Mouse (Mus musculus) layer of hippocampus, adult 9-11 months (tissue): ENCODE data around the gene E2f2.

Experiments used
- DNase-seq: peaks from one replicate; pipeline ENCODE4 v3.0.0; 2022

Gene E2f2

DNA sequence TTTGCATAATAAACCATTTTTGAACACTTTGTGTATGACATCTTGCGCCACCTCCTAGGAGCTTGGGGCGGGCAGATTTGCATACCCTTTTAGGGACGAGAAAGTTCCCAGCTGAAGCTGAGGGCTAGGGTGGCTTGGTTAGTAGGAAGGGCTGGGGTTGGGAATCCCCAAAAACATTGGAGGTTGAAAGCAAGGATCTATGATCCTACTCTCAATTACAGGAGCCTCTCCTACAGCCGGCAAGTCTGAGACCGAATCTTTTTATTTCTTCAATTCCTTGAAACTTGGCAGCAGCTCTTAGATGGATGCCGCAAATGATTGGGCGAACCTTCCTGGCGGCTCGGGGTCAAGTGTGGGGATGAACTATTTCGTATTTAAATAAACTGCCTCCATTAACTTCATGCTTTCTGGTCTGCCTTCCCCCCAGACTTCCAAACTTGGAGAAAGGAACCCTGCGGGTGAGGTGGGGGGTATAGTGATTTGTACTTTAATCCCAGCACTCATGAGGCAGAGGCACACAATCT lies 26.8 kb upstream of the E2f2 start:
- no peak for DNase-seq

DNA sequence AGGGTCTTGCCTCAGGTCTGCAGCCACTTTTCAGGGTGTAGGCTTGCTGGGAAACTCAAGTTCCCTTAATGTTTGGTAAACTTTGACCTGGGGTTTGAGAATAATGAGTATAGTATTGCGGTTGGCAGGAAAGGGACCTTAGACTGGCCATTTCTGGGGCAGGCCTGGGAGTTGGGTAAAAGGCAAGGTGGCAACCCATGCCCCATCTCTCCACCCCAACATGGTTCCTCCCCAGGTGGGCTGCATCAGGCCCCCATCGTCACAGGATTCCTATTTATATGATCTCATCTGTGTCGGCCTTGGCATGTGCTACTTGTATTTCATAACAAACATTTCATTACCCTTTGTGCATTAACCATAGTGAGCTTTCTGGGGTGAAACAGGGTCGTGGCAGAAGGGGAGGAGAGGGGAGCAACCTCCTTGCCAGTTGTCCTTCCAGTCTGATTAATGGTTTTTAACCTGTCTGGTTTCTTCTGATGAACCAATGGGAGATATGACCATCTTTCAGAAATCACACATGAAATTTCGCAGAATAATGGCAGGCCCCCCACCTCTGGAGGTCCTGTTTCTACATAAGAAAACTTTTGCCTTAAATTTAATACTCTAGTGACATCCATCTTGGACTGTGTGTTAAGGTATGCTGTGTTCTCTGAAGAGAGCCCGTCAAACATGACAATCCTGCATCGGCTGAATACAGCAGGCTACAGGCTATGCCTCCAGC lies 26.0 kb upstream of the E2f2 start:
- DNase-seq = no peak

DNA sequence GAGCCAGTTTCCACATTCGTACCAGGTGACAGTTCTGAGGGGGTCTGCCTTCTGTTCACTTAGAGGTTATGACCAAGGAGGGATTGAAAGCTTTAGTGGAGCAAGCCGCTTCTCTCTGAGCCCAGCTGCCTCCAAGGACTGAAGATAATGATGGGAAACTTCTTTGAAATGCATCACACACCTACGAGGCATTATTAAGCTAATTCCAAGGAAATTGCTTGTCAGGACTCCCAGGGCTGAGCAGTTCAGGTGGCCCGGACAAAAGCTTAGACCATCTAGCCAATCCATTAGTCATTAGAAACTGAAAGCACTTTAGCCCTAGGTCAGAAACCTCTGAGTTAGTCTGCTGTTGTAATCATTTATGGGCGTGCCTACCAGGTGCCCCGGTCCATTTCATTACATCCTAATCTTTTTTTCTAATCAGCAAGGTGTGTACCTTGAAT lies 25.5 kb upstream of the E2f2 start:
- DNase-seq = no peak

DNA sequence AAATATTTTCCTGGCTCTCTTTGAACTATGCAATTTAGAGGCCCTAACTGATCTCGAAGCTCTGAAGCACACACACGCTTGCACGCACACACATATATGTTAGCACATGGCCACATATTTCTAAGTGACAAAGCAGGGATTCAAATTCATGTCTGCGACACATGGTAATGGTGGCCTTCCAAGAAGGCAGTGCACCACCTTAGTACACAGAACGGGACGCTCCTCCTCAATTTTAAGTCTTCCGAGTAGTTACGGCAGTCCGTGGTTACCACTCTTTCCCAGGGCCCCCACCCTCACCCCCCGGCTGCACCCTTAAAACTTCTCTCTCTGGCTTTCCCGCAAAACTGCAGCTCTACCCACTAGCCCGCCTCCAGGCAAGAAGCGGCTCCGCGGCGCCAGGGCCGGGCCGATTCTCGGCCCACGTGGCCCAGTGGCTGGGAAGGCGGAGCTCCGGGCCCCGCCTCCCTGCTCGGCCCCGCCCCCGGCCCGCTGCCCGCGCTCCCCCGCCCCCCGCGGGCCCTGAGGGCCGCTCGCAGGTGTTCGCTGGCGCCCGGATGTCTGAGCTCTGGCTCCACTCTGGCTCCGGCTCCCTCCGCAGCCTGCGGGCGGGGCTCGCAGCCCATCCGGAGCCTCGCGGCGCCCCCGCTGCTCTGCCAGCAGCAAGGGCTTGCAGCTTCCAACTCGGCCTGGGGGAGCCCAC lies 24.6 kb upstream of the E2f2 start:
- peak; percentile 67 for DNase-seq

DNA sequence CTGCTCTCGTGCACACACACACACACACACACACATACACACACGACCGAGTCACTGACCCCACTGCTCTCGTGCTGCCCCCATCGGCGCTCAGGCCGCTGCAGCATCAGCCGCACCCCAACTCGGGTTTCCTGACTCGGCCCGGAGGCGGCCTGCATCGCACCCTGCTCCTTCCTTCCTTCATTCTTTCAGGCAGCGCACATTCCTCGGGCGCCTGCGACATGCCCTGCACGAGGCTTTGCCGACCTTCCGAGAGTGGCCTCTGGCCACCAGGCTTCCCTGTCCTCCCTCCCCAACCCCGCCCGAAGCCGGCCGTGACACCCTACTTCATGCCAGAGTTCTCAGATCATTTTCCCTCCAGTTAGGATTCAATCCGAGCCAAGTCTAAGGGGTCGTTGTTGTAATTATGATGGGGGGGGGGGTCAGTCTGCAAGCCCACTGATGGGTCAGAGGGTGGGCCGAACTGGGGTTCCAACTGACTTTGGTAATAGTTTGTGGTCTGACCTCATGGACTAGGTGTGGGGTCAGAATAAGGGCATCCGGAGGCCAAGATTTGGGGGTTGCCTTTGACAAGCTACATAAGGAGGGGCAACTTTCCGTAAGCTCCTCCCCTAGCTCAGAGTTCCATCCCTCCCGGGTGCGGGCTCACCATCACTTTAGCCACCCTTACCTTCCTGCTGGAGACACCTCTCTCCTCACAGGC lies 23.7 kb upstream of the E2f2 start:
- no peak for DNase-seq

DNA sequence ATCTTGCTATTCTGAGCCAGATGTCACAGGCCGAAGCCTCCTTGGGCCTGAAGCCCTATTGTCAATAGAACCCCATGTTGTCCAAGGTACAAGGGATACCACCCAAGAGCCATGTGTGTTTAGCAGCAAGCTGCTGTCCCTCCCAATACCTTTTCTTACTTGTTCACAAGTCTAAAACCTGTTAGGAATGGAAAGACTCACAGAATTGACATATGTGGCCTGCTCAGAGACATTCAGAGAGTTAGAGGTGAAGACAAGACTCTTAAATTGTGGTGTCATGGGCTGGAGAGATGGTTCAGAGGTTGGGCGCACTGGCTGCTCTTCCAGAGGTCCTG lies 23.2 kb upstream of the E2f2 start:
- DNase-seq = no peak

DNA sequence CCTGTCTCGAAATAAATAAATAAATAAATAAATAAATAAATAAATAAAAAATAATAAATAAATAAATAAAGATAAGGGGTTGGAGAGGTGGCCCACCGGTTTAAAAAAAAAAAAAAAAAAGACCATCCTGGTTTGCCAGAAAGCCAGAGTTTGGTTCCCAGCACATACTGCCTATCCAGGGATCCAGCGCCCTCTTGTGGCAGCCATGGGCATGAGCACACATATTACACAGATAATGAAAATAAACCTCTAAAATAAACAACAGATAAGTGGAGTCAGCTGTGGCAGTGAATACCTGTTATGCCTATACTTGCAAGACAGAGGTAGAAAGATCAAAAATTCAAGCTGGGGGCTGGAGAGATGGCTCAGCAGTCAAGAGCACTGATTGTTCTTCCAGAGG lies 22.5 kb upstream of the E2f2 start:
- no peak for DNase-seq

DNA sequence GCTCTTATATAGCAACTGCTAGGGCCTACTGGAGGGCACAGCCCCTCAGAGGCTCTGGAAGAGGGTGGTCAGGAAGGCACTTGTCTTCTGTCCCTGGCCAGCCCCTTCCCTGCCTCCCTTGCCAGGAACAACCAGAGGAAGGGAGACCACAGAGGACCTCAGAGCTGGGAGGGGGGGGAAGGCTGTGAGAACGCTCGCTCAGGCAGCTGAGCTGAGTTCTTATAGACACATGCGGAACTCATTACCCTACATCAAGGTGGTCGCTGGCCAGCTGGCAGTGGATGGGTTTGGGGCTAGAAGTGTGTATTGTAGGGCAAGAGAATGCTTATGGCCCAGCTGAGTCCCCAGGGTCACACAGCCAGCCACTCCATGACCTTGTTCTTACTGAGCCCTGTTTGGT lies 21.6 kb upstream of the E2f2 start:
- no peak for DNase-seq

DNA sequence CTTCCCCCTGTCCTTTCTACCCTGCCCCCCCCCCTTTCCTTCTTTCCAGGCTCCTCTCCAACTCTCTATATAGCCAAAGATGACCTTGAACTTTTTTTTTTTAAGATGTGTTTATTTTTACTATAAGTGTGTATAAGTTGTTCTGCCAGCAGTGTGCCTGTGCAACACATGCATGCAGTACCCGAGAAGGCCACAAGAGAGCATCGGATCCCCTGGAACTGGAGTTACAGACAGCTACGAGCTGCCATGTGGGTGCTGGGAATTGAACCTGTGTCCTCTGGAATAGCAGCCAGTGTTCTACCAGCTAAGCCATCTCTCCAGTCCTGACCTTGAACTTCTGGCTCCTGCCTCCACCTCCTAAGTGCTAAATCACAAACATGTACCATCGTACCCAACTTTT lies 19.4 kb upstream of the E2f2 start:
- no peak for DNase-seq

DNA sequence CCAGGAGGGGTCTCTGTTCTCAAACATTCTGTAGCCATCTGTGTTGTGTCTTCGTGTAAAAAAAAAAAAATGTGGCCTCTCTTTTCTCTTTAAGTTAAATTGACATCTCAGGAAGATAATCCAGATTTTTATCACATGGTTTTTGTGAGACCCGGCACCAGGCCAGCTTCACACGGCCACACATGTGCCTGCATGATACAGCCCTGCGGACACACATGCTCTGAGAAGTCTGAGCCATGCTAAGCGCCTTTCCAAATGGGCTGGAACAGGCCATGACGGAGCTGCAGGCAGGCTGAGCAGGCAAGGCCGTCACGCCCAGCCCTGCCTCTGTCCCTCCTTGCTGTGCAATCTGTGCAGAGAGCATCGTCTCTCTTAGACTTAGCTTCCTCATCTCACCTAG lies 17.7 kb upstream of the E2f2 start:
- DNase-seq = no peak

DNA sequence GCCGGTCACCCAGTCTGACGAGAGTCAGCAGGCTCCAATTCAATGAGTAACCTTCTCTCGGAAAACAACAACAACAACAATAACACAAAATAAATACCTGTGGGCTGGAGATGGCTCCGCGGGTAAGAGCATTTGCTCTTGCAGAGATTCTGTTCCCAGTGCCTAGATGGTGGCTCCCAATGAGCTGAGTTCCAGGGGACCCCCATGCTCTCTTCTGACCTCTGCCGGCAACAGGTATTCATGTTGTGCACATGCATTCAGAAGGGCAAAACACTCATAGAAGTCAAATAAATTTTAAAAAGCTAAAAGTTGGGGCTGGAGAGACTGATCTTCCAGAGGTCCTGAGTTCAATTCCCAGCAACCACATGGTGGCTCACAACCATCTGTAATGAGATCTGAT lies 13.7 kb upstream of the E2f2 start:
- DNase-seq = no peak

DNA sequence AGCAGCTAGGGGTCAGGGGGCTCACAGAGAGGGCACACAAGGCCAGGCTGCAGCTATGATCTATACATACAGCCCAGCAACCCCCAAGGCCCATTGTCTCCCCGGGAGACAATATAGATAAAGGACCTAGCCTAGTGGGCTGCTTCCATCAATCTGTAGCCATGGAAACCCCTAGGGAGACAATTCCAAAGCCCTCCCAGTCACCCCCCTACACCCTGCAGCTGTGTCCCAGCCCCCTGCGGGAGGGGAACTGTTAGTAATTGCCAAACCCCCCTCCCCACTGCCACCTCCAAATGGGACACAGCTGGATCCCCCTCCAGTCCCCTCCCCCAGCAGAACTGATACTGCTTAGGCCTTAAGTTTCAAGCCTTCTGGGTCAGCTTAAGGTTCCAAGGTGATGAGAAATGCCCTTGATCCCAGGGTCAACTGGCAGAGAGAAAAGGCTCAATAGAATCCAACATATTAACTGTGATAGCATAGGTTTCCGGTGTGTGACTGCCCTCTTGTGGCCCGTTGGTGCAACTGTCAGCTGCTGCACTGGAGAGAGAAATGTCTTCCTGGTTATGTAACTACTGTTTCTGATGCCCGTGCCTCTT lies 12.3 kb upstream of the E2f2 start:
- DNase-seq = peak; percentile 66

DNA sequence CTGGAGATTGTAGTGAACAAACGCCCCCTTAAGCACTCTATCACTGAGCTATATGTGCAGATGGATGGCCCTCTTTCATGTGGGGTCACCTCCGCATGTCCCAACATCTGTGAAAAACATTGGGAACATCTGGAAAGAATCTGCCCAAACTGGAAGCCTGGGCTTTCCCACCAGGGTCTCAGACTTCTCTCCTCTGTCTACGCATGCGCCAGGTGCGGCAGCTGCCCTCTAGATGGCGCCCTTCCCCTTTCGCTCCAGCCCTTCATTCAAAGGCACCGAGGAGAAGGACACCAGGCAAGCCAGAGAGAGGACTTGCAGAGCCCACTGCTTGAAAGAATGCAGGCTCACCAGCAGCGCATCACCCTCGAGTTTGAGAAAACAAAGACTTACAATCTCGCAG lies 8.7 kb upstream of the E2f2 start:
- peak; percentile 67 for DNase-seq

DNA sequence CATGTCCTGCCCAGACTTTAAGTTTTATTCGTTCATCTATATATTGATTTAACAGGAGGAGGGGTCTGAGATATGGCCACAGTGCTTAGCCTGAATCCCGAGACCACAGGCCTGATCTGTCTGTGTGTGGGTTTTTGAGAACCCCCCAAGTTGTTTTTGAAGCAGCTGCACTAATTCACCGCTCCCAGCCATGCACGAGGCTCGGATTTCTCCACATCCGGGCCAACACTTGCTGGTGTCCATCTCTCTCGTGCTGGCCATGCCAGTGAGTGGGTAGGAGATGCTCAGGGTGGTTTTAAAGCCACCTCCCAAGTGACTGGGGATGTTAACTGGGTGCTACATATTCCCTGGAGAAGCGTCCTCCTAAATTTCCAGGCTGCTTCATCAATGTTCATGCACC lies 7.2 kb upstream of the E2f2 start:
- DNase-seq = no peak

DNA sequence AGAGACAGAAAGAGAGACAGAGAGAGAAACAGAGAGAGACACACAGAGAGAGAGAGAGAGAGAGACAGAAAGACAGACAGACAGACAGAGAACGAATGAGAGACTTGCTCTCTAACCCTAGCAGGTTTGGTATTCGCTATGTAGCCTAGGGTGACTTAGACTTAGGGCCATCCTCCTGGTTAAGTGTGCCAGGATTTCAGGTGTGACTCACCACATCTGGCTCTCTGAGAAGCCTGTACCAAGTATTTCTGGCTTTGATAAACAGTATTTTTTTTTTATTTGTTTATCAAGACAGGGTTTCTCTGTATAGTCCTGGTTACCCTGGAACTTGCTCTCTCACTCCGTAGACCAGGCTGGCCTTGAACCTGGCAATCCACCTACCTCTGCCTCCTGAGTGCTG lies 4.5 kb upstream of the E2f2 start:
- no peak for DNase-seq

DNA sequence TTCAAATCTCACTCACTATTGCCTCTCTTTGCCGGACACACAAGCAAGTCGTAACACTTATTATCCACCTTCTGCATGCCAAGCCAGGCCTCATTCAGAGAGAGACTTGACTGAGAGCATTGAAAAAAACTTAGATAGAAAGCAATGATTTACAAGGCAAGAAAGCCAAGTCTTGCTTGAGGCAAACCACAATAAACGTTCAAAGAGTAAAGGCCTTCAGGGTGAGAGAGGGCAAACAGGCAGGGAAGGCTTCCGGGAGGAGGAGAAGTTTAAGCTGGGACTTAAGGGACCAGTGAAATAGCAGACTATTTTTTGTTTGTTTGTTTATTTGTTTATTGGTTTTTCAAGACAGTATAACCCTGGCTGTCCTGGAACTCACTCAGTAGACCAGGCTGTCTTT lies 1.8 kb upstream of the E2f2 start:
- no peak for DNase-seq

DNA sequence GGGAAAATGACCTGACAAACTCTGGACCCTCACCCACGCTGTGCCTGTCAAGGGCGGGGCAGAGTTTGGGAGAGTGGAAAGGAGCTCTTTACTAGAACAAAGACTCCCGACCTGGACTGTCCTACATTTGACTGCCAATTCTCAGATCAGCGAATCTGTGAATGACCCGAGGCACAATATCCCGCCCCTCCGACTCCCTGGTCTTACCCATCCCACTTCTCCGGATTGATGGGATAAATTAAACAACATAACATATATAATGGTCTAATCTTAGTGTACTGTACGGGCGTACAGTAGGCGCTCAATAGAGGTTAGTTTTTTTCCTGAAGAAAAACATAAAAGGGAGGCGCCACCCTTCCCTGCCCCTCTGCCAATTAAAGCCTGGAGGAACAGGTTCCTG lies 739 bp upstream of the E2f2 start:
- no peak for DNase-seq

DNA sequence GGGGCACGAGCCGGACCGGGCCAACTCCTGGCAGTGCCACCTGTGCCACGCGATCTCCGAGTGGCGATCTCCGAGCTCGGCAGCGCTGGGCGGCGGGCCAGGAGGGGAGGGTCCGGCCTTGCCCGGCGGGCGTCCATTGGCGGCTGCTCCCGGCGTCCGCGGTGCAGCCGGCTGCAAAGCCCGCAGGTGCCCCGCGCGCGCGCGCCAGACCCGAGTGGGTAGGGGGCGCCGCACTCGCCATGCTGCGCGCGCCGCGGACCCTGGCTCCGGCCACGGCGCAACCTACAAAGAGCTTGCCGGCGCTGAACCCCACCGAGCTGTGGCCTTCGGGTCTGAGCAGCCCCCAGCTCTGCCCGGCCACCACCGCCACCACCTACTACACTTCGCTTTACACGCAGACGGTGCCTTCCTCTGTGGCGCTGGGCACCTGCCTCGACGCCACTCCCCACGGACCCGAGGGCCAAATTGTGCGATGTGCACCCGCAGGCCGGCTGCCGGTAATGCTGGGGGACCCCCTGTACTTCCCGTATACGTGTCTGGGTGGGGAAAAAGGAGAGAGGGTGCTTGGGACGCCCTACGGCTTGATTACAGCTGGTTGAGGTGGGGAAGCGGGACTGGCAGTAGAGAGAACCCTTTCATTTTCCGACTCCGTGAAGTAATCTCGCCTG lies 482 bp downstream of the E2f2 start:
- DNase-seq = no peak

DNA sequence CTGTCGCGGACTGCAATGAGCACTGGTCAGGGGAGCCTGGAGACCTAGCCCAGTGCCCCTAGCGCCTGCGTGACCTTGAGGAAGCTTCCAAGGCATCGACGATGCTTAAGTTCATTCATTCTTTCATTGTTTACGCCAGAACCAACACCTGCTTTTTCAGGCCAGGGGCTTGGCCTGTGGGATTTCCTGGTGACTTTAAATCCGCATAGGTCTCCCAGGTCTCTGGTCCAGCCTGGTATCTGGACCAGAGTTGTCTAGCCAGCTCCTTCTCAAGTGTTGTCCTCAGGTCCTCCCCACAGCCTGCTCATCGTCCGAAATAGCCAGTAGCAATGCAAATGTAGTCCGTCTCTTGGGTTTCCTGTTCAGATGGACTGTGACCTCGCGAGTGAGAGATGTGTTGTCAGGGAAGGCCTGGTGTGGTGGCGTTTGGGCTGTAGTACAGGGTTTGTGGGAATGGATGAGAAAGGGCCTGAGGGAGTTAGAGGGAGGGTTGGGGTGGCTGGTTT lies 1.1 kb downstream of the E2f2 start:
- no peak for DNase-seq

DNA sequence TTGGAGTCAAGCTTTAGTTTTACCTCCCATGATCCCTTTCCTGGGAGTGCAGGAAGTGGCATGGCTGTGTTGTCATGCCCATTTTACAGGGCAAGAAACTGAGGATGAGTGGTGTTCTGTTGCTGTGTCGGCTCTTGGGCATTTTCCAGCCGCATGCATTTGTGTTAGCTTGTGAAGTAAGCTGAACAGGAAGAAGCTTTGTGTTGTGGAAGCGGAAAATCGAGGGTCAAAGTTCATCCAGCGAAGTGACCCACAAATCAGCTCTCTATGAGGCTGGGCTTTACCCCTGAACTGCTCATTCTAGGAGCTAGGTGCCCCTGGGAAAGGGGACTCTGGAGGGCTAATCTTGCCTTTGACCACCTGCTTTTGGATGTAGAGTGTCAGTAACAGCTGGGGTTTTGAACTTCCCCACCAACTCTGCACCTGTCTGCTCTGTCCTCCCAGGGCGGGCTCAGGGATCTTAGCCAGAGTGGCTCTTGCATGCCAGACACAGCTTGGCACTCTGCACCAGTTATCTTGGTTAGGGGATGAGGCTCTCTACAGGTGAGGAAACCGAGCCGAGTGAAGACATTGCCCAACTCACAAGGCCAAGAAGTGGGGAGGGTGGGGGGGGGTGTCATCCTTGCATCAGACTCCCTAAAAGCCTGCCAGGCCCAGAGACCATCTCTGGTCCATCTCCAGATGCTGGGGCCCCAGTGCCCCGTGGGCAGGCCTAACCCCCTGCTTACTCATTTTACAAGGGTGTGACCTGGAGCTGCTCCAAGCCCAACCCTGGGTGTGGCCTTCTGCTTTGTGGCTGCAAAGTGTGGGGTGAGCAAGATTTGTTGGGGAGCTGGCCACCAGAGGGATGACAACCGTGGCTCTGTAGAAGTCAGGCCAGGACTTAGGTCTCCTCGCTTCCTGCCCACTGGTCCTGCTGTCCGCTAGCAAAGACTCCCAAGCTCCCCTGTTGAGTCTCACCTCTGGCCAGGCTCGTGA lies 2.3 kb downstream of the E2f2 start:
- DNase-seq = no peak

DNA sequence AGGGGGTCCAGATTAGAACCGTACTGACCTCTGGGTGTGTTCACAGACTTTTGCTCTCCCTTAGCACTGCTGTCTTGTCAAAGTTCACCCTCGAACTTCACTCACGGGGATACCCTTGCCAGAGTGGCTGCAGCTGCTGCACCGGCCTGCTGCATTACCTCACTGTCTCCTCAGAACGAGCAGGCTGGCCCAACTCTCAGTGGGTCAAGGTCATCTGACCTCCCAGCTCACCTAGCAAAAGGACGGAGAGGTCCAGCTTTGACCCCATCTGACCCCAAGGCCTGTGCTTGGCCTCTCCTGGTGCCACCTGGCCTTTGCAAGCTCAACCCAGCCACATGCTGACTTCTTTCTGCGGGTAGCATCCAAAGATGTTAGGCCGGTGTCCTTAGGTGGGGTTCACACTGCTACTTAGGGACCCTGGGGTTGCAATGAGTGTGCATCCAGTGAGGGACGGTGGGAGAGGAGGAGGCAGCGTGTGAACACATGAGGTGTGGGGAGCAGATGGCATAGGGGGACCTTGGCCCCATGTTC lies 3.9 kb downstream of the E2f2 start:
- DNase-seq = no peak

DNA sequence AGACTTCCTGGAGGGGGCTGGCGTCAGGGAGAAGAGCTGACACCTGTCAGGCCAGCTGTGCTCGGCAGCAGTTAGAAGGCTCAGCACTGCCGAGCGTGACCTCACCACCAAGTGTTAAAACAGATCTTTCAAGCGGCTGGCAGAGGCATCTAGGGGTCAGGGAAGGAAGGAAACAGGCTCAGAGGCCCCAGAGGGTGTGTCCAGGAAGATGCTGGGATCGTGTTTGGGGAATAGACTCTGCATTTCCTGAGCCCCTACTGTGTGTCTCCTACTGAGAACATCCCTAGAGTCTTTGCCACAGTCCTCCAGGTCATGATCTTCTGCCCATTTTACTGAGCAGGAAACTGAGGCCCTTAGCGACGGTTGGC lies 5.0 kb downstream of the E2f2 start:
- DNase-seq = no peak
